Mouse (Mus musculus) myocyte (in vitro differentiated cells): ENCODE measurements around the gene Jade2. TPM values are rescaled to one million over a fixed set of nuclear protein-coding genes. Genes with fewer than 3 reads are reported as not detected.

Experiments used
- H3K27me3 ChIP-seq: one replicate; pipeline ENCODE4 v1.6.1; 2011; ENCODE audit not compliant: control insufficient read depth, insufficient read depth, insufficient read length
- H3K36me3 ChIP-seq: one replicate; pipeline ENCODE4 v1.6.1; 2011; ENCODE audit not compliant: control insufficient read depth, insufficient read depth
- H3K4me2 ChIP-seq: one replicate; pipeline ENCODE4 v1.6.1; 2011; ENCODE audit warnings: low read depth, control low read depth
- H3K4me3 ChIP-seq: one replicate; pipeline ENCODE4 v1.5.1; 2011; ENCODE audit warnings: mild to moderate bottlenecking, control low read depth, moderate library complexity
- H3K79me2 ChIP-seq: one replicate; pipeline ENCODE4 v1.6.1; 2011; ENCODE audit not compliant: control insufficient read depth, insufficient read depth
- H3ac ChIP-seq: one replicate; pipeline ENCODE4 v1.6.1; 2011; ENCODE audit not compliant: control insufficient read depth, insufficient read length
- CEBPB ChIP-seq: IDR thresholded peaks from 2 replicates; pipeline ENCODE4 v1.6.1; 2011; ENCODE audit warnings: mild to moderate bottlenecking, moderate library complexity; ENCODE audit not compliant: poor library complexity, insufficient read depth, severe bottlenecking
- E2F4 ChIP-seq: IDR thresholded peaks from one replicate; pipeline ENCODE4 v1.6.1; 2011; ENCODE audit warnings: mild to moderate bottlenecking, control low read depth, moderate library complexity; ENCODE audit not compliant: insufficient read depth
- MAX ChIP-seq: IDR thresholded peaks from one replicate; pipeline ENCODE4 v1.6.1; 2011; ENCODE audit warnings: low read depth, mild to moderate bottlenecking, control low read depth
- MYOD1 ChIP-seq, 3 experiments: IDR thresholded peaks; one replicate each; pipeline ENCODE4 v1.6.1; 2011; ENCODE audit warnings: control low read depth in 2 of 3, low read depth in 2 of 3, mild to moderate bottlenecking in 2 of 3, moderate library complexity in 1 of 3; ENCODE audit not compliant: insufficient read length in 2 of 3, control insufficient read depth in 1 of 3
- MYOG ChIP-seq, 3 experiments: IDR thresholded peaks; one replicate each; pipeline ENCODE4 v1.6.1; 2011; ENCODE audit warnings: control low read depth in 2 of 3, low read depth in 2 of 3, mild to moderate bottlenecking in 2 of 3; ENCODE audit not compliant: insufficient read length in 2 of 3, control insufficient read depth in 1 of 3, insufficient read depth in 1 of 3
- POLR2A ChIP-seq: IDR thresholded peaks from one replicate; pipeline ENCODE4 v1.6.1; 2011; ENCODE audit warnings: low read depth, mild to moderate bottlenecking, control low read depth, moderate library complexity; ENCODE audit not compliant: insufficient read length
- POLR2AphosphoS2 ChIP-seq: IDR thresholded peaks from one replicate; pipeline ENCODE4 v1.6.1; 2011; ENCODE audit warnings: low read depth, control low read depth; ENCODE audit not compliant: insufficient read length
- REST ChIP-seq: IDR thresholded peaks from one replicate; pipeline ENCODE4 v1.6.1; 2011; ENCODE audit warnings: mild to moderate bottlenecking, control low read depth, moderate library complexity; ENCODE audit not compliant: insufficient read depth, insufficient read length
- SRF ChIP-seq: IDR thresholded peaks from one replicate; pipeline ENCODE4 v1.6.1; 2011; ENCODE audit warnings: low read depth; ENCODE audit not compliant: control insufficient read depth, insufficient read length
- TCF12 ChIP-seq: IDR thresholded peaks from one replicate; pipeline ENCODE4 v1.6.1; 2011; ENCODE audit warnings: mild to moderate bottlenecking, control low read depth; ENCODE audit not compliant: poor library complexity, insufficient read depth, severe bottlenecking
- TCF3 ChIP-seq: IDR thresholded peaks from one replicate; pipeline ENCODE4 v1.6.1; 2011; ENCODE audit warnings: low read depth, control low read depth; ENCODE audit not compliant: insufficient read length
- USF1 ChIP-seq: IDR thresholded peaks from one replicate; pipeline ENCODE4 v1.6.1; 2011; ENCODE audit warnings: low read depth, mild to moderate bottlenecking, control low read depth, moderate library complexity
- polyA plus RNA-seq: library from polyadenylated mRNA; unstranded; fragments of >200 nt; fragmentation: generic; extraction: Trizol; gene quantifications from one replicate; pipeline ENCODE4 v1.2.1, GENCODE M21; 2012; ENCODE audit warnings: missing spikeins

Jade2 gene
- polyA plus RNA-seq, 1 experiment = 2.6 TPM

DNA sequence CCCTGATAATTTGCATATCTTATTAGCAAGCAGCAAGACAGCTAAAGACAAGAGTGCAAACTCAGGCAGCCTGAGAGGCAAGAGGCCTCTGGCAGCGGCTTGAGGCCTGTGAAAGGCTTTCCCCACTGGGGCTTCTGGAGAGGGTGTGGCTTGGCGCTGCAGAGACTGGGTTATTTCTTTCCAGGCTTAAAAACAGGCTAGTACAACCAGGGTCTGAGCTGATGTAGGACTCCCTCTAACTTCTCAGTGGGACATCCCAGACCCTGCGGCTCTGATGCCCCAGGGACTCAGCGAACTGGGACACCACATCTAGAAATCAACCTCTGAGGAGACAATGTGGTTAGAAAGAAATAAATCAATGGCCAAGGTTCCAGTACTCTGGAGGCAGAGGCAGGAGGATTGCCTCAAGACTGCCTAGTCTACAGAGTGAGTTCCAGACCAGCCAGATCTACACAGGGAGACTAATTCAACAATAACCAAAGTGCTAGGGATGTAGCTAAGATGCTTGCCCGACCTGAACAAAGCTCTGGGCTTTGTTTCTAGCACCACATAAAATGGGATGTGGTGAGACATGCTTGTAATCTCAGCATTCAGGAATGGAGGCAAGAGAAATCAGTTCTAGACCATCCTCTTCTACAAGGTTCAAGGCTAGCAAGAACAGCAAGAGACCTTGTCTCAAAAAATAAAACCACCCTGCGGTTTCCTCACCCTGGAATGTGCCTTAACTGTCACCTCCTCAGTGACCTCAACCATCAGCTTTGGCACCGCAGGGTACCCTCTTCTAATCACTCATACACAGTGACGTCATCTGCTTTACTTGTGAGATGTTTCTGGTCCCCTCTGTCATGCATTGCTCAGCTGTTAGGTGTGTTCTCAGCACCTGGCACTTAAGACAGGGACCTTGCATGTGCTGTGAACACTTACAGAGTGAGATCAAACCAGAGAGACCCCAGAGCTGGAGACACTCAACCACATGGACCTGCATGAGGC, 20.0 kb downstream of the Jade2 start:
- no peak for TF ChIP-seq TCF3
- H3K27me3 ChIP-seq = no peaks in the 10 kb centered on the region

DNA sequence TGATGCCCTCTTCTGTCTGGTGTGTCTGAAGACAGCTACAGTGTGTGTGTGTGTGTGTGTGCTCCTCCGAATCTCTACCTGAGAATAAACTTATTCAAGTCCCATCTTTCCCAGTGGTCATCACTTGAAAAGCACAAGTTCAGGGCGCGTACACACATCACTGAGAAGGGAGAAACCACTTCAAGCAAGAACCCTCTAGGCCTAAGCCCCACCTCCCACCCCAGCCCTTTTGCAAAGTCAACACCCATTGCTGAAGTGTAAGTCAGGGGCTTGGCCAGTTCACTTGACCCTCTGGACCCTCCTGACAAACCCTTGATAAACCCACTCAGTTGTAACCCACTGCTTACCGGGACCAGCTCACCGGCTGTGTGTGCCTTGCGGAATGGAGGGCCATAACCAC, 20.9 kb downstream of the Jade2 start:
- H3K4me3 ChIP-seq = no peak overlapping the region
- H3ac ChIP-seq = no peak overlapping the region
- no peak for TF ChIP-seq MYOG (IDR thresholded peaks at IDR 0.05; ENCODE audit: control insufficient read depth in 1 of 3, insufficient read depth in 1 of 3, insufficient read length in 2 of 3, low read depth in 2 of 3)
- TF ChIP-seq TCF3 = no peak
- no peak for TF ChIP-seq E2F4
- TF ChIP-seq USF1 = no peak
- TF ChIP-seq SRF = no peak
- TF ChIP-seq REST = no peak
- TF ChIP-seq MYOD1 (IDR thresholded peaks at IDR 0.05; ENCODE audit: control insufficient read depth in 1 of 3, insufficient read length in 2 of 3, low read depth in 2 of 3) = no peak
- no peak for TF ChIP-seq MAX
- no peak for TF ChIP-seq POLR2A
- no peak for TF ChIP-seq TCF12
- no peak for TF ChIP-seq POLR2AphosphoS2
- no peak for TF ChIP-seq CEBPB
- H3K79me2 ChIP-seq = no peaks in the 10 kb centered on the region
- no peak overlapping the region for H3K4me2 ChIP-seq
- no peaks in the 10 kb centered on the region for H3K27me3 ChIP-seq
- H3K36me3 ChIP-seq = no peaks in the 10 kb centered on the region

More for the DNA sequence above, 20.0 kb downstream of the Jade2 start:
- Histone ChIP-seq H3K4me2 (no peak overlapping the region), H3K4me3 (no peak overlapping the region), H3K79me2 (no peaks in the 10 kb centered on the region), H3K36me3 (no peaks in the 10 kb centered on the region), H3ac (no peak overlapping the region)

DNA sequence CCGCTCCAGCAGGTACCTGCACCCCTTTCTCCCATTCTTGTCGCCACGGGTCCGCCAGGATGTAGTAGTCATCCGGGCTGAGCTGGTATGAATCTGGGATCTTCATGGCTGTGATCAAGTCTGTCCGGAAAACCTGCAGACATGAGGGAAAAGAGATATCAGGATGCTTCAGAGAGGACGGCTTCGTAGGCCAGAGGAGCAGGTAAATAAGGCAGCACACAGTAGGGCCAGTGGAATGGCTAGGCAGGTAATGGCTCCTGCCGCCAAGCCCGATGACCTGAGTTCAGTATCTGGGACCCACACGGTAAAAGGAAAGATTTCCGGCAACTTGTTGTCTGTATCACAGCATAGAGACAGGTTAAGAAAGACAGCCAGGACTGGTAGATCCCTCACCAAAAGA, 21.9 kb downstream of the Jade2 start:
- no peaks in the 10 kb centered on the region for H3K36me3 ChIP-seq
- TF ChIP-seq USF1 (no peak), MAX (no peak), MYOG (IDR thresholded peaks at IDR 0.05; ENCODE audit: control insufficient read depth in 1 of 3, insufficient read depth in 1 of 3, insufficient read length in 2 of 3, low read depth in 2 of 3) (no peak), E2F4 (no peak), POLR2A (no peak), TCF3 (no peak), MYOD1 (IDR thresholded peaks at IDR 0.05; ENCODE audit: control insufficient read depth in 1 of 3, insufficient read length in 2 of 3, low read depth in 2 of 3) (no peak), SRF (no peak), POLR2AphosphoS2 (no peak), REST (no peak), TCF12 (no peak), CEBPB (no peak)
- H3K27me3 ChIP-seq = no peaks in the 10 kb centered on the region
- no peaks in the 10 kb centered on the region for H3K79me2 ChIP-seq
- no peak overlapping the region for H3K4me3 ChIP-seq
- H3ac ChIP-seq = no peak overlapping the region
- H3K4me2 ChIP-seq = no peak overlapping the region

DNA sequence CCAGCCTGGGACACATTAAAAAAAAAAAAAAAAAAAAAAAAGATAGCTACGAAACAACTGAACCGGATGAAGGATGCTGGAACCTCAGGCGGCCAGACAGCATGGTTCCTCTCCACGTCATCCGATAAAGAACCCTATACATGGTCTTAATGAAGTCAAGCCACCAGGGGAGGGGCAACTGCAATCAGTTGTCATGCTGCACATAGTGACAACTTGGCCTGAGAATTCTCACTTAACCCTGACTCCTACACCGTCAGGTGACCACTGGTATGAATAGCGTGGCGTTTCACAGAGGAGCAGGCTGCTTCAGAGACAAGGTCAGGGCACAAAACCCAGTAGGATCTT, 23.4 kb downstream of the Jade2 start:
- Histone ChIP-seq H3ac (no peak overlapping the region), H3K4me3 (no peak overlapping the region), H3K79me2 (no peaks in the 10 kb centered on the region), H3K36me3 (no peaks in the 10 kb centered on the region), H3K27me3 (no peaks in the 10 kb centered on the region), H3K4me2 (no peak overlapping the region)
- TF ChIP-seq POLR2AphosphoS2 (no peak), MYOD1 (IDR thresholded peaks at IDR 0.05; ENCODE audit: control insufficient read depth in 1 of 3, insufficient read length in 2 of 3, low read depth in 2 of 3) (no peak)

DNA sequence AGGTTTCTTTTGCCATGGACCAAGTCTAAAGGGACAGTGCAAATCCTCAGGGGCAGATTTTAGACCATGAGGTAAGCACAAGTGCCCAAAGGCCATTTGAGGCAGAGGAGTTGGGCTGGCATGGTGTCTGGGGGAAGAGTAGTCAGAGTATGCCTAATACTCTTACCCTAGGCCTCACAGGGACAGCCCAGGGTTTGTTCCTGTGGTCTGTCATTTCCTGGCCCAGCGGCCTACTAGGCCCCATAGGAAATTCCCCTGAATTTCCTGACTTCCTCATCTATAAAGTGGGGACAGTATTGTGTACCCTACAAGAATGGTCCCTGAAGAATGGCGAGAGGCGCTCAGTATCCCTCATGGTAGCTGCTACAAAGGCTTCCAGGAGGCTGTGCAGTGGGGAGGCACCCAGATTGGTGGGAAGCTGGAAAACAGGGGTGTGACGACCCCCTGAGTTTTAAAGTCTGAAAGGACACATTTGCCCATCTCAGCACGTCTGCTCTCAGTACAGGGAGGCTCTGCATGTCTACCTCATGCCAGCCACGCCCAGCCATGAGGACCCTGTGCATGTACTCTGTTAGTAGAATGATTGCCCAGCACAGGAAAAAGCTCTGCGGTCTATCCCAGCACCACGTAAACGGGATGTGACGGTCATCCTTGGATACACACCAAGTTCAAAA, 23.9 kb downstream of the Jade2 start:
- H3K4me2 ChIP-seq = no peak overlapping the region
- no peaks in the 10 kb centered on the region for H3K79me2 ChIP-seq
- no peaks in the 10 kb centered on the region for H3K36me3 ChIP-seq
- TF ChIP-seq USF1 = no peak
- no peak for TF ChIP-seq POLR2AphosphoS2
- no peak for TF ChIP-seq REST
- no peak for TF ChIP-seq TCF12
- no peak for TF ChIP-seq MYOD1 (IDR thresholded peaks at IDR 0.05; ENCODE audit: control insufficient read depth in 1 of 3, insufficient read length in 2 of 3, low read depth in 2 of 3)
- H3K4me3 ChIP-seq = no peak overlapping the region
- no peaks in the 10 kb centered on the region for H3K27me3 ChIP-seq
- no peak overlapping the region for H3ac ChIP-seq
